Mouse (Mus musculus): ENCODE measurements around the gene Tfap2e. TPM values are rescaled to one million over a fixed set of nuclear protein-coding genes. Genes with fewer than 3 reads are reported as not detected.

Gene Tfap2e
- polyA plus RNA-seq, 1 experiment from 2014 or later, result 1.0 TPM

GRCm38 (mm10) chr4:126735382-126736000 lies 549 bp downstream of the Tfap2e start:
- Histone ChIP-seq H3K9me3 (ENCODE audit: control insufficient read depth, low read length) (no peaks in the 10 kb centered on the region), H3K36me3 (ENCODE audit: control insufficient read depth, insufficient read depth, low read length) (no peaks in the 10 kb centered on the region), H3K4me1 (replicated peaks; ENCODE audit: control insufficient read depth, insufficient read depth) (no peaks in the 10 kb centered on the region), H3K9ac (ENCODE audit: low read length) (peak overlapping the region; percentile 58), H3K4me2 (replicated peaks; ENCODE audit: low read depth) (peak overlapping the region; percentile 58), H3K4me3 (ENCODE audit: low read depth, low read length) (peak overlapping the region; percentile 44), H3K27ac (replicated peaks) (no peak overlapping the region), H3K27me3 (ENCODE audit: control insufficient read depth, insufficient read depth, low read length) (peaks cover 19% of the 10 kb centered on the region; the same call in 1 of the 2 replicates)
- WGBS, result 3% methylated on average over 56 of the region's 62 CpGs
- DNase-seq (ENCODE audit: low spot score) (peak; percentile 26), ATAC-seq (ENCODE audit: low FRiP score, low TSS enrichment) (no peak)
- TF ChIP-seq EP300 (optimal IDR thresholded peaks at IDR 0.05), result no peak

- DNase-seq (ENCODE audit: low spot score), result no peak
- peak overlapping the region; percentile 58 for H3K9ac ChIP-seq (ENCODE audit: low read length)
- no peaks in the 10 kb centered on the region for H3K36me3 ChIP-seq (ENCODE audit: control insufficient read depth, insufficient read depth, low read length)
- peak overlapping the region; percentile 61 for H3K27ac ChIP-seq (replicated peaks)
- no peaks in the 10 kb centered on the region for H3K9me3 ChIP-seq (ENCODE audit: control insufficient read depth, low read length)
- H3K4me2 ChIP-seq (replicated peaks; ENCODE audit: low read depth), result peak overlapping the region; percentile 58
- no peak for ATAC-seq (ENCODE audit: low FRiP score, low TSS enrichment)
- TF ChIP-seq EP300 (optimal IDR thresholded peaks at IDR 0.05) (no peak), CTCF (IDR thresholded peaks at IDR 0.05; ENCODE audit: low read depth) (no peak)
- WGBS, result 5% methylated on average over 38 of the region's 51 CpGs
- no peaks in the 10 kb centered on the region for H3K4me1 ChIP-seq (replicated peaks; ENCODE audit: control insufficient read depth, insufficient read depth)
- peak overlapping the region; percentile 44 for H3K4me3 ChIP-seq (ENCODE audit: low read depth, low read length)
- peaks cover 19% of the 10 kb centered on the region; the same call in 1 of the 2 replicates for H3K27me3 ChIP-seq (ENCODE audit: control insufficient read depth, insufficient read depth, low read length)
Measured at GRCm38 (mm10) chr4:126734700-126735381, 1.2 kb downstream of the Tfap2e start.

GRCm38 (mm10) chr4:126734001-126734603 lies 1.9 kb downstream of the Tfap2e start:
- TF ChIP-seq CTCF (IDR thresholded peaks at IDR 0.05; ENCODE audit: low read depth), result no peak
- no peak for TF ChIP-seq EP300 (optimal IDR thresholded peaks at IDR 0.05)
- DNase-seq (ENCODE audit: low spot score) (no peak), ATAC-seq (ENCODE audit: low FRiP score, low TSS enrichment) (no peak)
- Histone ChIP-seq H3K27ac (replicated peaks) (peak overlapping the region; percentile 61), H3K9me3 (ENCODE audit: control insufficient read depth, low read length) (no peaks in the 10 kb centered on the region), H3K9ac (ENCODE audit: low read length) (no peak overlapping the region), H3K4me1 (replicated peaks; ENCODE audit: control insufficient read depth, insufficient read depth) (no peaks in the 10 kb centered on the region), H3K36me3 (ENCODE audit: control insufficient read depth, insufficient read depth, low read length) (no peaks in the 10 kb centered on the region), H3K27me3 (ENCODE audit: control insufficient read depth, insufficient read depth, low read length) (peaks cover 19% of the 10 kb centered on the region; the same call in 1 of the 2 replicates), H3K4me3 (ENCODE audit: low read depth, low read length) (peak overlapping the region; percentile 3; the same call in 1 of the 2 replicates), H3K4me2 (replicated peaks; ENCODE audit: low read depth) (peak overlapping the region; percentile 58)
- 3% methylated on average over 16 of the region's 16 CpGs for WGBS

GRCm38 (mm10) chr4:126732531-126733380 lies 3.3 kb downstream of the Tfap2e start:
- no peaks in the 10 kb centered on the region for H3K4me1 ChIP-seq (replicated peaks; ENCODE audit: control insufficient read depth, insufficient read depth)
- H3K4me2 ChIP-seq (replicated peaks; ENCODE audit: low read depth), result peak overlapping the region; percentile 31
- H3K27ac ChIP-seq (replicated peaks), result no peak overlapping the region
- ATAC-seq (ENCODE audit: low FRiP score, low TSS enrichment), result no peak
- DNase-seq (ENCODE audit: low spot score), result no peak
- H3K9me3 ChIP-seq (ENCODE audit: control insufficient read depth, low read length), result no peaks in the 10 kb centered on the region
- H3K27me3 ChIP-seq (ENCODE audit: control insufficient read depth, insufficient read depth, low read length), result peaks cover 19% of the 10 kb centered on the region; the same call in 1 of the 2 replicates
- no peak for TF ChIP-seq EP300 (optimal IDR thresholded peaks at IDR 0.05)
- TF ChIP-seq CTCF (IDR thresholded peaks at IDR 0.05; ENCODE audit: low read depth), result no peak
- 8% methylated on average over 26 of the region's 26 CpGs for WGBS
- H3K4me3 ChIP-seq (ENCODE audit: low read depth, low read length), result peak overlapping the region; percentile 17; the same call in 1 of the 2 replicates
- no peaks in the 10 kb centered on the region for H3K36me3 ChIP-seq (ENCODE audit: control insufficient read depth, insufficient read depth, low read length)
- no peak overlapping the region for H3K9ac ChIP-seq (ENCODE audit: low read length)

GRCm38 (mm10) chr4:126732111-126732510 lies 3.9 kb downstream of the Tfap2e start:
- no peak overlapping the region for H3K9ac ChIP-seq (ENCODE audit: low read length)
- 4% methylated on average over 18 of the region's 18 CpGs for WGBS
- peak overlapping the region; percentile 31; the same call in 1 of the 2 replicates for H3K4me2 ChIP-seq (replicated peaks; ENCODE audit: low read depth)
- peak overlapping the region; percentile 17; the same call in 1 of the 2 replicates for H3K4me3 ChIP-seq (ENCODE audit: low read depth, low read length)
- H3K27ac ChIP-seq (replicated peaks), result no peak overlapping the region
- no peaks in the 10 kb centered on the region for H3K9me3 ChIP-seq (ENCODE audit: control insufficient read depth, low read length)
- no peaks in the 10 kb centered on the region for H3K4me1 ChIP-seq (replicated peaks; ENCODE audit: control insufficient read depth, insufficient read depth)
- H3K27me3 ChIP-seq (ENCODE audit: control insufficient read depth, insufficient read depth, low read length), result peaks cover 19% of the 10 kb centered on the region; the same call in 1 of the 2 replicates
- TF ChIP-seq EP300 (optimal IDR thresholded peaks at IDR 0.05), result no peak
- DNase-seq (ENCODE audit: low spot score) (no peak), ATAC-seq (ENCODE audit: low FRiP score, low TSS enrichment) (no peak)
- H3K36me3 ChIP-seq (ENCODE audit: control insufficient read depth, insufficient read depth, low read length), result no peaks in the 10 kb centered on the region
